Mouse (Mus musculus) urinary bladder, postnatal 25 days (tissue): ENCODE measurements around the gene Gen1.

Experiments
- DNase-seq: peaks from one replicate; pipeline ENCODE4 v3.0.0; 2022; ENCODE audit warnings: low spot score

Gene Gen1

GRCm38 (mm10) chr12:11223090-11223489, 42.5 kb downstream of the Gen1 start:
- DNase-seq: no peak

- no peak for DNase-seq
These were observed 43.0 kb downstream of the Gen1 start for GRCm38 (mm10) chr12:11222566-11222965.

GRCm38 (mm10) chr12:11221524-11222330, 43.9 kb downstream of the Gen1 start:
- DNase-seq: no peak

- DNase-seq: no peak
These were observed 47.8 kb downstream of the Gen1 start for GRCm38 (mm10) chr12:11217726-11218250.

GRCm38 (mm10) chr12:11216454-11216853, 49.1 kb downstream of the Gen1 start:
- no peak for DNase-seq

GRCm38 (mm10) chr12:11215555-11215954, 50.0 kb downstream of the Gen1 start:
- DNase-seq: no peak

GRCm38 (mm10) chr12:11214776-11215175, 50.8 kb downstream of the Gen1 start:
- DNase-seq: no peak

GRCm38 (mm10) chr12:11212881-11213280, 52.7 kb downstream of the Gen1 start:
- DNase-seq: no peak

GRCm38 (mm10) chr12:11210361-11210760, 55.2 kb downstream of the Gen1 start:
- no peak for DNase-seq

GRCm38 (mm10) chr12:11209636-11210035, 56.0 kb downstream of the Gen1 start:
- no peak for DNase-seq

GRCm38 (mm10) chr12:11208872-11209271, 56.7 kb downstream of the Gen1 start, which contains the start of gene Msgn1:
Msgn1 (minus strand) TSS chr12:11208972.
- no peak for DNase-seq

GRCm38 (mm10) chr12:11206321-11206720, 59.3 kb downstream of the Gen1 start:
- DNase-seq: no peak

GRCm38 (mm10) chr12:11203694-11204665, 61.6 kb downstream of the Gen1 start:
- peak; percentile 32 for DNase-seq

GRCm38 (mm10) chr12:11202476-11202875, 63.1 kb downstream of the Gen1 start:
- no peak for DNase-seq

- DNase-seq: no peak
These were observed 64.9 kb downstream of the Gen1 start for GRCm38 (mm10) chr12:11200711-11201110.

- no peak for DNase-seq
These were observed 67.0 kb downstream of the Gen1 start for GRCm38 (mm10) chr12:11198551-11198950.

GRCm38 (mm10) chr12:11198026-11198425, 67.6 kb downstream of the Gen1 start:
- DNase-seq: no peak

GRCm38 (mm10) chr12:11196830-11197229, 68.8 kb downstream of the Gen1 start:
- DNase-seq: no peak

GRCm38 (mm10) chr12:11196142-11196597, 69.4 kb downstream of the Gen1 start:
- DNase-seq: peak; percentile 73

- no peak for DNase-seq
These were observed 70.6 kb downstream of the Gen1 start for GRCm38 (mm10) chr12:11195031-11195430.
